ENCODE assay signal across 11 mouse cellular contexts in genomic region chr7:28583570-28584344, GRCm38 (mm10). TPM values are rescaled to one million over a fixed set of nuclear protein-coding genes. Genes with fewer than 3 reads are reported as not detected.
DNase-seq lines count a peak whose midpoint lies in the region; ATAC-seq and TF ChIP-seq lines count a peak whose summit lies in the region.
"Had no signal": no experiment of that assay in that cellular context is flagged by ENCODE, and none has a peak within 500 bp of the region (broad histone marks: within the 10 kb centered on the region; RNA-seq: fewer than 3 reads in every experiment).

No protein-coding gene starts in this region.

- DNase-seq in heart, embryonic 10.5 days (ENCODE audit: low spot score): no peak
- no peak for DNase-seq in heart, adult 2 months
- DNase-seq in spleen, postnatal 10 days (ENCODE audit: low spot score in 2 of 2): peak; percentile 38 to 41
- DNase-seq in spleen, postnatal 14 days (ENCODE audit: low spot score in 2 of 2): no peak
- DNase-seq in frontal cortex, postnatal 14 days (ENCODE audit: low spot score in 2 of 2): no peak
- DNase-seq in T-cell, adult 2 months (ENCODE audit: low spot score): no peak
- no peak for DNase-seq in urinary bladder, adult 2 months (ENCODE audit: low spot score)
- DNase-seq: adrenal gland, postnatal 25 days had no signal

- intact Hi-C loops in heart, adult 2 months (cut with DNase I): no loop called here

- TF ChIP-seq EP300 in heart, adult 2 months (IDR thresholded peaks at IDR 0.05; ENCODE audit: insufficient read depth, low read depth, low read length): no peak

- peaks cover 8% of the 10 kb centered on the region for H3K36me3 ChIP-seq in heart, embryonic 10.5 days
- no peaks in the 10 kb centered on the region for H3K36me3 ChIP-seq in heart, adult 2 months (ENCODE audit: control insufficient read depth, insufficient read depth, low read length)
- 0 out of 2 replicates have a peak, but pooled peaks cover 6% of the 10 kb centered on the region for H3K36me3 ChIP-seq in lung, embryonic 15.5 days

- peak overlapping the region; percentile 69 for H3K27ac ChIP-seq in heart, embryonic 10.5 days
- H3K27ac ChIP-seq in heart, adult 2 months: no peak overlapping the region
- peak overlapping the region; percentile 79 for H3K27ac ChIP-seq in lung, embryonic 15.5 days

- WGBS in heart, embryonic 10.5 days: 68% methylated on average over 8 of the region's 8 CpGs
- WGBS in heart, adult 2 months: 84% methylated on average over 8 of the region's 8 CpGs
- 57% methylated on average over 8 of the region's 8 CpGs for WGBS in lung, embryonic 15.5 days

- no peaks in the 10 kb centered on the region for H3K9me3 ChIP-seq in heart, embryonic 10.5 days
- no peaks in the 10 kb centered on the region for H3K9me3 ChIP-seq in lung, embryonic 15.5 days

- peaks cover 83% of the 10 kb centered on the region for H3K4me1 ChIP-seq in heart, embryonic 10.5 days
- peaks cover 11% of the 10 kb centered on the region for H3K4me1 ChIP-seq in heart, adult 2 months (ENCODE audit: control insufficient read depth, insufficient read depth, low read length)
- H3K4me1 ChIP-seq in lung, embryonic 15.5 days: peaks cover 83% of the 10 kb centered on the region

- no peaks in the 10 kb centered on the region for H3K79me2 ChIP-seq in heart, adult 2 months (replicated peaks; ENCODE audit: control insufficient read depth, insufficient read depth, low read length)

- H3K9ac ChIP-seq in heart, adult 2 months (ENCODE audit: low read depth, low read length): no peak overlapping the region
- H3K9ac ChIP-seq in lung, embryonic 15.5 days: no peak overlapping the region

- H3K27me3 ChIP-seq in heart, embryonic 10.5 days (ENCODE audit: insufficient read depth, poor library complexity, severe bottlenecking): no peaks in the 10 kb centered on the region
- no peaks in the 10 kb centered on the region for H3K27me3 ChIP-seq in heart, adult 2 months (ENCODE audit: control insufficient read depth, insufficient read depth, low read length)
- no peaks in the 10 kb centered on the region for H3K27me3 ChIP-seq in lung, embryonic 15.5 days

- no peak for TF ChIP-seq CTCF in heart, adult 2 months (IDR thresholded peaks at IDR 0.05)

- H3K4me2 ChIP-seq in lung, embryonic 15.5 days: 0 out of 2 replicates have a peak overlapping the region, but pooled peaks have one; percentile 8
- H3K4me2 ChIP-seq: midbrain, embryonic 11.5 days had no signal

- TF ChIP-seq POLR2A in heart, adult 2 months (IDR thresholded peaks at IDR 0.05; ENCODE audit: insufficient read depth, low read depth, low read length): no peak

- ATAC-seq in lung, embryonic 15.5 days (ENCODE audit: borderline replicate concordance, extremely low read depth, low FRiP score, low TSS enrichment): no peak

- no peak overlapping the region for H3K4me3 ChIP-seq in heart, embryonic 10.5 days
- H3K4me3 ChIP-seq in heart, adult 2 months: no peak overlapping the region
- H3K4me3 ChIP-seq in lung, embryonic 15.5 days: no peak overlapping the region

RNA-seq across cellular contexts. Expression of gene Samd4b, which starts 14.2 kb away (rescaled TPM):
- 24.5 and 29.7 TPM in 2 replicates for polyA plus RNA-seq in heart, embryonic 10.5 days (2016; fragmentation: Nextera tagmentation; extraction: Ambion mirVana)
- 10 to 100 TPM; 21.9 to 22.4 TPM for total RNA-seq in heart, adult 2 months (2021)
- polyA plus RNA-seq in heart, adult 2 months (2012; rRNA removed): 38.8 and 46.1 TPM in 2 replicates
- polyA plus RNA-seq in lung, embryonic 15.5 days (2015; fragmentation: Nextera tagmentation; extraction: Ambion mirVana): 21.3 and 21.6 TPM in 2 replicates
- polyA plus RNA-seq in urinary bladder, adult 2 months (2012; rRNA removed): 49.9 and 54.5 TPM in 2 replicates

RNA-seq across cellular contexts. Expression of gene Pak4, which starts 14.2 kb away (rescaled TPM):
- 47.2 and 53.0 TPM in 2 replicates for polyA plus RNA-seq in heart, embryonic 10.5 days (2016; fragmentation: Nextera tagmentation; extraction: Ambion mirVana)
- total RNA-seq in heart, adult 2 months (2021): 1 to 10 TPM; 8.8 to 9.4 TPM
- polyA plus RNA-seq in heart, adult 2 months (2012; rRNA removed): 6.4 and 7.6 TPM in 2 replicates
- polyA plus RNA-seq in lung, embryonic 15.5 days (2015; fragmentation: Nextera tagmentation; extraction: Ambion mirVana): 55.4 and 60.8 TPM in 2 replicates
- polyA plus RNA-seq in urinary bladder, adult 2 months (2012; rRNA removed): 24.7 and 31.3 TPM in 2 replicates

RNA-seq across cellular contexts. Expression of gene Nccrp1, which starts 36.7 kb away (rescaled TPM):
- polyA plus RNA-seq in heart, embryonic 10.5 days (2016; fragmentation: Nextera tagmentation; extraction: Ambion mirVana): not detected in 2 replicates
- not detected for total RNA-seq in heart, adult 2 months (2021)
- not detected in 2 replicates for polyA plus RNA-seq in heart, adult 2 months (2012; rRNA removed)
- not detected in 2 replicates for polyA plus RNA-seq in lung, embryonic 15.5 days (2015; fragmentation: Nextera tagmentation; extraction: Ambion mirVana)
- 0.67 and 1.1 TPM in 2 replicates for polyA plus RNA-seq in urinary bladder, adult 2 months (2012; rRNA removed)
- total RNA-seq: adrenal gland, postnatal 25 days had no signal
- polyA plus RNA-seq: midbrain, embryonic 11.5 days had no signal

RNA-seq across cellular contexts. Expression of gene Sycn, which starts 43.1 kb away (rescaled TPM):
- not detected in 2 replicates for polyA plus RNA-seq in heart, embryonic 10.5 days (2016; fragmentation: Nextera tagmentation; extraction: Ambion mirVana)
- not detected for total RNA-seq in heart, adult 2 months (2021)
- polyA plus RNA-seq in heart, adult 2 months (2012; rRNA removed): not detected in 2 replicates
- 0.53 TPM in 1 of 2 replicates, not detected in the other for polyA plus RNA-seq in lung, embryonic 15.5 days (2015; fragmentation: Nextera tagmentation; extraction: Ambion mirVana)
- 0.27 TPM in 1 of 2 replicates, not detected in the other for polyA plus RNA-seq in urinary bladder, adult 2 months (2012; rRNA removed)
- total RNA-seq: adrenal gland, postnatal 25 days had no signal
- polyA plus RNA-seq: midbrain, embryonic 11.5 days had no signal

RNA-seq across cellular contexts. Expression of gene Acp7, which starts 47.4 kb away (rescaled TPM):
- 0.34 TPM in 1 of 2 replicates, not detected in the other for polyA plus RNA-seq in heart, embryonic 10.5 days (2016; fragmentation: Nextera tagmentation; extraction: Ambion mirVana)
- total RNA-seq in heart, adult 2 months (2021): not detected
- 0.49 TPM in 1 of 2 replicates, not detected in the other for polyA plus RNA-seq in heart, adult 2 months (2012; rRNA removed)
- not detected in 2 replicates for polyA plus RNA-seq in lung, embryonic 15.5 days (2015; fragmentation: Nextera tagmentation; extraction: Ambion mirVana)
- polyA plus RNA-seq in urinary bladder, adult 2 months (2012; rRNA removed): not detected in 2 replicates
- total RNA-seq: adrenal gland, postnatal 25 days had no signal
- polyA plus RNA-seq: large intestine, adult 2 months; midbrain, embryonic 11.5 days had no signal

Comparison
In these comparisons a context has a peak if more than half of its experiments do, and no peak if none do; other contexts are left out.
1. DNase-seq: peak in spleen, postnatal 10 days (2 of 2); none in heart, embryonic 10.5 days (single experiment), heart, adult 2 months (0 of 2), spleen, postnatal 14 days (0 of 2), frontal cortex, postnatal 14 days (0 of 2), T-cell, adult 2 months (single experiment) and urinary bladder, adult 2 months (single experiment).